Mouse (Mus musculus) lung, embryonic 16.5 days (tissue): ENCODE results near the gene Pdhx. TPM values are rescaled to one million over a fixed set of nuclear protein-coding genes. Genes with fewer than 3 reads are reported as not detected.

Experiments
- ATAC-seq: fragments of 200-750 bp; cut with Nextera tagmentation; 2 replicates; pipeline ENCODE4 v1.8.0; 2017; ENCODE audit warnings: low read depth, mild to moderate bottlenecking, moderate library complexity
- H3K27ac ChIP-seq: fragments of 300-500 bp; sonication (generic); 2 replicates; pipeline ENCODE4 v1.5.1; 2014; ENCODE audit warnings: mild to moderate bottlenecking, control low read depth, low read length
- H3K27me3 ChIP-seq: fragments of 300-500 bp; sonication (generic); 2 replicates; pipeline ENCODE4 v1.6.1; 2014; ENCODE audit warnings: low read depth, low read length, mixed read lengths; ENCODE audit not compliant: control insufficient read depth, insufficient read depth
- H3K36me3 ChIP-seq: fragments of 300-500 bp; sonication (generic); 2 replicates; pipeline ENCODE4 v1.6.1; 2014; ENCODE audit warnings: low read length; ENCODE audit not compliant: control insufficient read depth, insufficient read depth
- H3K4me1 ChIP-seq: fragments of 300-500 bp; sonication (generic); replicated peaks from 2 replicates; pipeline ENCODE4 v1.6.1; 2014; ENCODE audit warnings: low read length, mixed read lengths; ENCODE audit not compliant: control insufficient read depth, insufficient read depth
- H3K4me2 ChIP-seq: fragments of 300-500 bp; sonication (generic); 2 replicates; pipeline ENCODE4 v1.6.1; 2014; ENCODE audit warnings: low read depth, low read length, control low read depth
- H3K4me3 ChIP-seq: fragments of 300-500 bp; sonication (generic); 2 replicates; pipeline ENCODE4 v1.5.1; 2014; ENCODE audit warnings: mild to moderate bottlenecking, low read length, control low read depth
- H3K9ac ChIP-seq: fragments of 300-500 bp; sonication (generic); 2 replicates; pipeline ENCODE4 v1.6.1; 2014; ENCODE audit warnings: low read length, control low read depth
- H3K9me3 ChIP-seq: fragments of 300-500 bp; sonication (generic); 2 replicates; pipeline ENCODE4 v1.6.1; 2016; ENCODE audit warnings: low read length; ENCODE audit not compliant: control insufficient read depth
- WGBS: fragments of 180-500 bp; shearing (Covaris S2); extraction: QIAGEN DNeasy Blood & Tissue Kit; methylation state at CpG from one replicate; pipeline ENCODE4 v1.1.7; 2014; 5-methylcytosine and 5-hydroxymethylcytosine counted together
- polyA plus RNA-seq: library from polyadenylated mRNA; unstranded; fragments of >200 nt; fragmentation: Nextera tagmentation; extraction: Ambion mirVana; gene quantifications from 2 replicates; pipeline ENCODE4 v1.2.1, GENCODE M21; 2015

The Pdhx gene
- polyA plus RNA-seq, 1 experiment from 2014 or later: 42.4 TPM

GRCm38 (mm10) chr2:103086432-103086831 lies 13.1 kb upstream of the Pdhx start:
- ATAC-seq: no peak
- H3K9me3 ChIP-seq: no peaks in the 10 kb centered on the region
- no peaks in the 10 kb centered on the region for H3K27me3 ChIP-seq
- no peak overlapping the region for H3K4me3 ChIP-seq
- no peak overlapping the region for H3K4me2 ChIP-seq
- peaks cover 3% of the 10 kb centered on the region for H3K4me1 ChIP-seq
- H3K27ac ChIP-seq: no peak overlapping the region
- 0% methylated on average over 1 of the region's 1 CpGs for WGBS
- H3K9ac ChIP-seq: no peak overlapping the region
- H3K36me3 ChIP-seq: peaks cover 9% of the 10 kb centered on the region

- no peak overlapping the region for H3K4me3 ChIP-seq
- H3K27me3 ChIP-seq: no peaks in the 10 kb centered on the region
- no peak overlapping the region for H3K4me2 ChIP-seq
- no peaks in the 10 kb centered on the region for H3K9me3 ChIP-seq
- WGBS: 75% methylated on average over 10 of the region's 10 CpGs
- no peak overlapping the region for H3K9ac ChIP-seq
- no peak overlapping the region for H3K27ac ChIP-seq
- H3K4me1 ChIP-seq: peaks cover 3% of the 10 kb centered on the region
- peaks cover 9% of the 10 kb centered on the region for H3K36me3 ChIP-seq
- ATAC-seq: no peak
These were observed 12.3 kb upstream of the Pdhx start for GRCm38 (mm10) chr2:103085633-103086032.

GRCm38 (mm10) chr2:103084451-103084850 lies 11.1 kb upstream of the Pdhx start:
- peaks cover 9% of the 10 kb centered on the region for H3K36me3 ChIP-seq
- 49% methylated on average over 5 of the region's 5 CpGs for WGBS
- H3K4me3 ChIP-seq: no peak overlapping the region
- H3K4me1 ChIP-seq: peaks cover 3% of the 10 kb centered on the region; the same call in 1 of the 2 replicates
- no peaks in the 10 kb centered on the region for H3K27me3 ChIP-seq
- H3K27ac ChIP-seq: no peak overlapping the region
- no peak overlapping the region for H3K9ac ChIP-seq
- ATAC-seq: no peak
- no peak overlapping the region for H3K4me2 ChIP-seq
- H3K9me3 ChIP-seq: no peaks in the 10 kb centered on the region

GRCm38 (mm10) chr2:103082853-103083252 lies 9.5 kb upstream of the Pdhx start:
- H3K27ac ChIP-seq: no peak overlapping the region
- peaks cover 3% of the 10 kb centered on the region; the same call in 1 of the 2 replicates for H3K4me1 ChIP-seq
- H3K36me3 ChIP-seq: peaks cover 2% of the 10 kb centered on the region; the same call in 1 of the 2 replicates
- H3K9me3 ChIP-seq: no peaks in the 10 kb centered on the region
- 68% methylated on average over 7 of the region's 7 CpGs for WGBS
- ATAC-seq: no peak
- no peaks in the 10 kb centered on the region for H3K27me3 ChIP-seq
- H3K4me3 ChIP-seq: no peak overlapping the region
- H3K4me2 ChIP-seq: no peak overlapping the region
- H3K9ac ChIP-seq: no peak overlapping the region

GRCm38 (mm10) chr2:103081706-103082105 lies 8.4 kb upstream of the Pdhx start:
- WGBS: 37% methylated on average over 5 of the region's 5 CpGs
- no peak for ATAC-seq
- Histone ChIP-seq H3K4me3 (no peak overlapping the region), H3K4me2 (no peak overlapping the region), H3K27me3 (no peaks in the 10 kb centered on the region), H3K4me1 (peaks cover 3% of the 10 kb centered on the region; the same call in 1 of the 2 replicates), H3K9me3 (no peaks in the 10 kb centered on the region), H3K36me3 (no peaks in the 10 kb centered on the region), H3K9ac (no peak overlapping the region), H3K27ac (no peak overlapping the region)

- Histone ChIP-seq H3K27ac (no peak overlapping the region), H3K36me3 (no peaks in the 10 kb centered on the region), H3K9me3 (no peaks in the 10 kb centered on the region), H3K4me3 (no peak overlapping the region), H3K4me1 (peaks cover 3% of the 10 kb centered on the region; the same call in 1 of the 2 replicates), H3K27me3 (no peaks in the 10 kb centered on the region), H3K4me2 (no peak overlapping the region), H3K9ac (no peak overlapping the region)
- peak; percentile 41; the same call in 1 of the 2 replicates for ATAC-seq
- WGBS: 54% methylated on average over 6 of the region's 6 CpGs
These were observed 7.8 kb upstream of the Pdhx start for GRCm38 (mm10) chr2:103081117-103081516.

GRCm38 (mm10) chr2:103070586-103070985 lies 2.7 kb downstream of the Pdhx start:
- no peaks in the 10 kb centered on the region for H3K27me3 ChIP-seq
- no peaks in the 10 kb centered on the region for H3K9me3 ChIP-seq
- no peak overlapping the region for H3K4me3 ChIP-seq
- ATAC-seq: 0 out of 2 replicates have a peak, but pooled peaks have one; percentile 6
- H3K36me3 ChIP-seq: no peaks in the 10 kb centered on the region
- no peak overlapping the region for H3K4me2 ChIP-seq
- WGBS: 38% methylated on average over 3 of the region's 3 CpGs
- H3K4me1 ChIP-seq: peaks cover 8% of the 10 kb centered on the region
- H3K27ac ChIP-seq: no peak overlapping the region
- H3K9ac ChIP-seq: no peak overlapping the region

- 86% methylated on average over 5 of the region's 5 CpGs for WGBS
- Histone ChIP-seq H3K9ac (no peak overlapping the region), H3K4me3 (no peak overlapping the region), H3K4me1 (peaks cover 8% of the 10 kb centered on the region), H3K27ac (no peak overlapping the region), H3K4me2 (no peak overlapping the region), H3K36me3 (no peaks in the 10 kb centered on the region), H3K27me3 (no peaks in the 10 kb centered on the region), H3K9me3 (no peaks in the 10 kb centered on the region)
- ATAC-seq: no peak
These were observed 3.4 kb downstream of the Pdhx start for GRCm38 (mm10) chr2:103069752-103070405.

GRCm38 (mm10) chr2:103068602-103069001 lies 4.7 kb downstream of the Pdhx start:
- 53% methylated on average over 1 of the region's 1 CpGs for whole genome bisulfite sequencing
- no peak overlapping the region for H3K9ac ChIP-seq
- H3K9me3 ChIP-seq: no peaks in the 10 kb centered on the region
- no peak for ATAC-seq
- H3K27me3 ChIP-seq: no peaks in the 10 kb centered on the region
- peaks cover 6% of the 10 kb centered on the region for H3K4me1 ChIP-seq
- no peak overlapping the region for H3K4me3 ChIP-seq
- no peak overlapping the region for H3K4me2 ChIP-seq
- no peaks in the 10 kb centered on the region for H3K36me3 ChIP-seq
- H3K27ac ChIP-seq: no peak overlapping the region
